Mouse (Mus musculus): ENCODE data around the gene Cep63. TPM values are rescaled to one million over a fixed set of nuclear protein-coding genes. Genes with fewer than 3 reads are reported as not detected.
A peak's percentile ranks its signal among the peaks of the same experiment; 100 is the strongest.

Gene Cep63
- polyA plus RNA-seq, 1 experiment from 2014 or later, result 43.0 TPM

- 59% methylated on average over 20 of the region's 20 CpGs for WGBS
- Histone ChIP-seq H3K36me3 (no peaks in the 10 kb centered on the region), H3K9ac (no peak overlapping the region), H3K27ac (no peak overlapping the region), H3K4me2 (peak overlapping the region; percentile 72; the same call in 1 of the 2 replicates), H3K4me1 (replicated peaks) (peaks cover 42% of the 10 kb centered on the region), H3K4me3 (no peak overlapping the region), H3K27me3 (peaks cover 21% of the 10 kb centered on the region), H3K9me3 (no peaks in the 10 kb centered on the region)
- no peak for ATAC-seq (ENCODE audit: low FRiP score)
These were observed 79.9 kb downstream of the Cep63 start for GRCm38 (mm10) chr9:102546256-102547027.

DNA sequence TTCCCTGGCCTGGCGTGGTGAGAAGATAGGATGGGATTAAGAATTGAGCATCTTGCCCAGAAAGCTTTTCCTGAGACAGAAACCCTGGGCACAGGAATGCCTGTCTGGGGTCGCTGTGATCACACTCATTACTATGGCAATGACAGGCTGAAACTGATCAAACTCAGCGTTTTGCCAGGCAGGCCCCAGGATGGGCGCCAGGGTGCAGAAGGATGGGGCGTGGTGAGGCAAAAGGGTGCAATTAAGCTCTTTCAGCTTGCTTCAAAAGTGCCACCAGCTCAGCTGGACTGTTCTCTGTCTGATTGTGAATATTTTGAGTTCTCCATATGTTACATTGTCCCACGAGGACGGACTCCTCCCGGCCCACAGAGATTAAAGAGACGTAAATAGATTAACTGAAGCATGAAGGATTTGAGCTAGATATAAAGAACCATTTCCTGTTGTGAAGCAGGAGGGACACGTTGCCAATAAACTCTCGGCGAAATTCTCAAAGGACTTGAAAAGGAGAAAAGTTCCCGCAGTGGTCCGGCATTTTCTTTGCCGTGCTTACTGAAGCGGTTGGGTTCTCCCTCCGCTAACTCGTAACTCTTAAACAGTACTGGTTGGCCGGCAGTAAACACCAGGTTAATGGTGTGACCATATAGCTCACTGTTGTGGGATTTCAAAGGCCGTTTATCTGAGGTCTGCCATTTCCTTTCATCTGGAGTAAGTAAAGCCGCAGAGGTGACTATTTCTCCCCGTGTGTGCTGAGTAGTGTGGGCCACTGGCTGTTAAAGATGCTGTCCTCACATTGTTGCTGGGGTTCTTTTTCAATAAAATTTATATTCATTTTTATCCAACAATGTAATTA is 80.7 kb downstream of the Cep63 start:
- H3K4me2 ChIP-seq, result peak overlapping the region; percentile 72

DNA sequence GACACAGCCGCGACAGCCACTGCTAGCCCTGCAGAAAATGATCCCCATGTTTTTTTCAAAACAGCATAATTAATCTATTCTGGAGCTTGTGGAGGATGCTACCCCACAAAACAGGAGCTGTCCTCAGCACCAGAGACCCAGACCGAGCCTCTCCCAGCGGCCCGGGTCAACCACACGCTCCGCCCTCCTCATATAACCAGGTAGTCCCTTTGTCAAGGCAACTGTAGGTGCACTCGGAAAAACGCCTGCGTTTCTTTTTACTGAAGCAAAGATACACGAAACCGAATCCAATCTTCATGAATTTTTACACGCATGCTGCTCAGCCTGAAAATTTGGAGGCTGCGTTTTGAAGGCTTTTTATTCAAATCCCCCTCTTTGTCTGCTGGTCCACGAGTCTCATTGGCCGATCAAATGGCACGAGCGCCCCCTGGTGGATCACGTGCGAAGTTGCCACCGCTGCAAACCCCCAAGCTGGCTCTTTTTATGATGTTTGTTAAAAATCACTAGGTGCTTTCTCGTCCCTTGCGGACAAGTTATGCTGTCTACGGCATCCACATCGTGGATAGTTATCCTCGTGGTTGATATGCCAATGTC is 81.5 kb downstream of the Cep63 start:
- peak overlapping the region; percentile 72 for H3K4me2 ChIP-seq
- no peaks in the 10 kb centered on the region for H3K9me3 ChIP-seq
- WGBS, result under 1% methylated on average over 26 of the region's 26 CpGs
- no peaks in the 10 kb centered on the region for H3K36me3 ChIP-seq
- peak overlapping the region; percentile 37 for H3K4me3 ChIP-seq
- peaks cover 23% of the 10 kb centered on the region for H3K27me3 ChIP-seq
- peak overlapping the region; percentile 97 for H3K27ac ChIP-seq
- peaks cover 42% of the 10 kb centered on the region for H3K4me1 ChIP-seq (replicated peaks)
- peak; percentile 74 for ATAC-seq (ENCODE audit: low FRiP score)
- H3K9ac ChIP-seq, result peak overlapping the region; percentile 78

More for the DNA sequence above, 80.7 kb downstream of the Cep63 start:
- H3K27me3 ChIP-seq, result peaks cover 23% of the 10 kb centered on the region
- no peaks in the 10 kb centered on the region for H3K9me3 ChIP-seq
- ATAC-seq (ENCODE audit: low FRiP score), result peak; percentile 11; the same call in 1 of the 2 replicates
- H3K4me1 ChIP-seq (replicated peaks), result peaks cover 42% of the 10 kb centered on the region
- no peaks in the 10 kb centered on the region for H3K36me3 ChIP-seq
- 16% methylated on average over 22 of the region's 22 CpGs for WGBS
- peak overlapping the region; percentile 37 for H3K4me3 ChIP-seq
- peak overlapping the region; percentile 97 for H3K27ac ChIP-seq
- peak overlapping the region; percentile 78 for H3K9ac ChIP-seq

DNA sequence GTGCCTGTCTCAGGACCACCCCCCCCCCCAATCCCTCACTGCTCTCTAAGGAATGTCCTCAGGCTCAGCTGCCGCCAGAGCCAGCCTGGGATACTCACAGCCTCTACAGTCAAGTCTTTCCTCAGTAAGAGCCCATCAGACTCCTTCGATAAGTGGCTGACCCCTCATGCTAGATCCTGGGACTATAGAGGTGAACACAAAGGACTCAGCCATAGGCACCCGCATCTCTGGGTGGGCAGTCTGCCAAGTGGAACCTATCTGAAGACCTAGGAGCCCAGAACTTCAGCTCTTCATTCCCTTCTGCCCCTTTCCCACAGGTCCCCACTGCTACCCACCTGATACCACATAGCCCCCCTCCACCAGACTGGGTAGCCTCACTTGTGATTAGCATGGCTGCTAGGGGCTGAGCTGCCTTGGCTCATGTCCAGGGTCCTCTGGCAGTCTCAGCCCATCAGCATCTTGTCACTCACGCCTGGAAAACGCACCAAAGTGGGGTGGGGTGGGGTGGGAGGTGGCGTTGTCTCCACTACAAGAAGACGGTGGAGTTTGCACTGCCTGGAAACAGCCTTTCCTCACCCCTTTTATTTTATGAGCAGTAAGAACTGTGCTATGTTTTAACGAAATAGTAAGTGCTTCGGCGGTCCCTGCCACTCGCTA is 82.1 kb downstream of the Cep63 start:
- no peaks in the 10 kb centered on the region for H3K9me3 ChIP-seq
- peak overlapping the region; percentile 37 for H3K4me3 ChIP-seq
- no peaks in the 10 kb centered on the region for H3K36me3 ChIP-seq
- peaks cover 23% of the 10 kb centered on the region for H3K27me3 ChIP-seq
- WGBS, result 6% methylated on average over 11 of the region's 11 CpGs
- ATAC-seq (ENCODE audit: low FRiP score), result peak; percentile 87
- H3K27ac ChIP-seq, result peak overlapping the region; percentile 97
- H3K4me1 ChIP-seq (replicated peaks), result peaks cover 42% of the 10 kb centered on the region
- H3K4me2 ChIP-seq, result peak overlapping the region; percentile 72
- peak overlapping the region; percentile 78 for H3K9ac ChIP-seq

DNA sequence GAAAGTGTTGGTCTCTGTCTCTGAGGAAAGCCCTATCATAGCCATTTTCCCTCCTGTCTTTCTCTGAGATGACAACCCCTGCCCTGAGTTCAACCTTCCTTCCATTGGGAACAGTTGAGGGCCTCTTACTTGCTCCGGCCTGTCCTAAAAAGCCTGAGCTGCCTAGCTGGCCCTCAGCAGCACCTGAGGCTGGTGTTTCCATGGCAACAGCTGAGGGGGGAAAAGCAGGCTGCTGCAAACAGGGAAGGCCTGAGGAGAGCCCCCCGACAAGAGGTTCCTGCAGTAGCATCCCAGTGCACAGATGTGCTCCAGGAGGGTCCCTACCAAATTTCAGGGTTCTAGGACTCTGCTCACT is 82.6 kb downstream of the Cep63 start:
- Histone ChIP-seq H3K9ac (peak overlapping the region; percentile 78; the same call in 1 of the 2 replicates), H3K4me3 (no peak overlapping the region), H3K36me3 (no peaks in the 10 kb centered on the region), H3K4me1 (replicated peaks) (peaks cover 42% of the 10 kb centered on the region), H3K9me3 (no peaks in the 10 kb centered on the region), H3K27me3 (peaks cover 23% of the 10 kb centered on the region), H3K4me2 (peak overlapping the region; percentile 72; the same call in 1 of the 2 replicates), H3K27ac (peak overlapping the region; percentile 97)
- WGBS, result 25% methylated on average over 2 of the region's 2 CpGs
- no peak; the same call in 1 of the 2 replicates for ATAC-seq (ENCODE audit: low FRiP score)

GRCm38 (mm10) chr9:102542540-102542939 is 83.8 kb downstream of the Cep63 start:
- Histone ChIP-seq H3K36me3 (no peaks in the 10 kb centered on the region), H3K9me3 (no peaks in the 10 kb centered on the region), H3K27me3 (peaks cover 20% of the 10 kb centered on the region), H3K4me1 (replicated peaks) (peaks cover 42% of the 10 kb centered on the region), H3K27ac (no peak overlapping the region), H3K4me2 (no peak overlapping the region), H3K9ac (no peak overlapping the region), H3K4me3 (no peak overlapping the region)
- WGBS, result 69% methylated on average over 8 of the region's 8 CpGs
- ATAC-seq (ENCODE audit: low FRiP score), result no peak

- H3K4me3 ChIP-seq, result no peak overlapping the region
- WGBS, result 91% methylated on average over 10 of the region's 10 CpGs
- peaks cover 35% of the 10 kb centered on the region for H3K4me1 ChIP-seq (replicated peaks)
These were observed 84.7 kb downstream of the Cep63 start for GRCm38 (mm10) chr9:102541666-102542065.

DNA sequence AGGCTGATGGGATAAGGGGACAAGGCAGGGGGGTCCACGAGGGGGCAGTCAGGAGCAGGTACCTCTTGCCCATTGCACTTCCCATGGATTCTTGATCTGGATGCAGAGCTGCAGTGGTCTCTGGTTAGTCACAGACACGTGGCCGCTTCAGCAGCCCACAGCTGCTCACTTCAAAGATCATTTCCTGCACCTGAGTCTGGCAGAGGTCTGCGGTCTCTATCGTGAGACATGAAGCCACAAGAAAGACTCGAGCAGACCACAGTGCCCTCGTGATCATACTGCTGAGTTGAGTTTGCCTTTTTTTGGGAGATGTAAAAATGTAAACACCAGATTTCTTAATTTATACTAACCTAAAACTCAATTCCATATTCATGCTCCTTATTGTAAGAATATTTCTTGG is 86.6 kb downstream of the Cep63 start:
- Histone ChIP-seq H3K36me3 (no peaks in the 10 kb centered on the region), H3K9me3 (no peaks in the 10 kb centered on the region), H3K27me3 (peaks cover 17% of the 10 kb centered on the region; the same call in 1 of the 2 replicates), H3K27ac (no peak overlapping the region), H3K4me2 (no peak overlapping the region), H3K9ac (no peak overlapping the region), H3K4me1 (replicated peaks) (peaks cover 20% of the 10 kb centered on the region), H3K4me3 (no peak overlapping the region)
- WGBS, result 66% methylated on average over 7 of the region's 7 CpGs
- no peak for ATAC-seq (ENCODE audit: low FRiP score)

More at GRCm38 (mm10) chr9:102541666-102542065, 84.7 kb downstream of the Cep63 start:
- Histone ChIP-seq H3K36me3 (no peaks in the 10 kb centered on the region), H3K9ac (no peak overlapping the region), H3K9me3 (no peaks in the 10 kb centered on the region), H3K4me2 (no peak overlapping the region), H3K27me3 (peaks cover 17% of the 10 kb centered on the region; the same call in 1 of the 2 replicates), H3K27ac (no peak overlapping the region)
- ATAC-seq (ENCODE audit: low FRiP score), result no peak

DNA sequence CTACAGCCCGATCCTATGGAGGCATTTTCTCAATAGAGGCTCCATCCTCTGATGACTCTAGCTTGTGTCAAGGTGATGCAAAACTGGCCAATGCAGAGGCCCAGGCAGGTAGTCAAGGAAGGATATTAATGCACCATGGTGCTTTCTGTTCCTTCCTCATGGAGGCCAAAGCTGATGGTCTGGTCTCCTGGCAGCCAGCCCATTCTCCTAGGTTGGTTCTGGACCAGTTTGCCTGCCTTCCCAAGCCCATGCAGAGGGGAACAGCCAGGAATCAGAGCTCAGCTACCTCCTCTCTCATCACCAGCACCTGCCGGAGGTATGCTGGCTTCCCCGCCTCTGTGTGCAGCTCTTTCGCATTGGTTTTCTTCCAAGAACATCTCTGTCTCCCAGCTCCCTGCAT is 89.4 kb downstream of the Cep63 start:
- peaks cover 16% of the 10 kb centered on the region; the same call in 1 of the 2 replicates for H3K27me3 ChIP-seq
- H3K9me3 ChIP-seq, result no peaks in the 10 kb centered on the region
- H3K4me2 ChIP-seq, result no peak overlapping the region
- no peaks in the 10 kb centered on the region for H3K36me3 ChIP-seq
- no peak overlapping the region for H3K4me3 ChIP-seq
- H3K9ac ChIP-seq, result no peak overlapping the region
- ATAC-seq (ENCODE audit: low FRiP score), result no peak
- 91% methylated on average over 4 of the region's 4 CpGs for WGBS
- peaks cover 2% of the 10 kb centered on the region for H3K4me1 ChIP-seq (replicated peaks)
- no peak overlapping the region for H3K27ac ChIP-seq

Data from hindbrain, embryonic 13.5 days (tissue).